Mouse (Mus musculus) retina, postnatal 7 days (tissue): ENCODE results near the gene Col5a1.

ENCODE experiments used
- DNase-seq: peaks from one replicate; pipeline ENCODE4 v3.0.0-alpha.2; 2012; ENCODE audit warnings: low read depth, low spot score

Col5a1 gene

DNA sequence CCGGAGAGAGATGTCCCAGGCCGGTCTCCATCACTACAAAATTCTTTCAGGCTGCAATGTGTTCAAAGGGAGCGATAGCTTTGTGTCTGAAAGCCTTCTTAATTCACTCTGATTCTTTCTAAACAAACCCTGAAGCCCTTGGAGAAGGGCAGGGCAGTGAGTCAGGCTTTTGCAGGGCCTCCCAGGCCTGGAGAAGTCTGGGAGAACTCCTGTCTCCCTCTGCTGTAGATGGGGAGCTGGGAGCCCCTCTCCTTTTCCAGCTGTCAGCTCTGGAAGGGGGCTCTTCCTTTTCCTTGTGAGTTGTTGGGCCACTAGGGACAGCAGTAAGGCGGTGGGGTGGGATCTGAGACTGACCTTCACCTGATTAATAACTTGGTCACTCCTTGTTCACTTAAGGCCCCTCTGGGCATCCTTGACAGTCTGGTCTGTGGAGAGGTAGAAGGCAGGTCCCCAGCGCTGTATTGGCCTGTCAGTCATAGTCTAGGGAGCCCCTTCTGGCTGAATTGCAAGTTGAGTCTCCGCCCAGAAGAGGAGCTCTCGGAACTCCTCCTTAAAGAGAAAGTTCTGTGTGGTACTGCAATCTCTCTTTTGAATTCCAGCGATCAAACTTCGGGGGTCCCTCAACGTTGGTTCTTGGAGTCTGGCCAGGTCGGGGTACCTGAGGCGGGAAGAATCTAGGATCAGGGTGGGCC lies 623 bp upstream of the Col5a1 start:
- no peak for DNase-seq

GRCm38 (mm10) chr2:27886608-27887460 lies 609 bp downstream of the Col5a1 start:
- DNase-seq, result no peak

DNA sequence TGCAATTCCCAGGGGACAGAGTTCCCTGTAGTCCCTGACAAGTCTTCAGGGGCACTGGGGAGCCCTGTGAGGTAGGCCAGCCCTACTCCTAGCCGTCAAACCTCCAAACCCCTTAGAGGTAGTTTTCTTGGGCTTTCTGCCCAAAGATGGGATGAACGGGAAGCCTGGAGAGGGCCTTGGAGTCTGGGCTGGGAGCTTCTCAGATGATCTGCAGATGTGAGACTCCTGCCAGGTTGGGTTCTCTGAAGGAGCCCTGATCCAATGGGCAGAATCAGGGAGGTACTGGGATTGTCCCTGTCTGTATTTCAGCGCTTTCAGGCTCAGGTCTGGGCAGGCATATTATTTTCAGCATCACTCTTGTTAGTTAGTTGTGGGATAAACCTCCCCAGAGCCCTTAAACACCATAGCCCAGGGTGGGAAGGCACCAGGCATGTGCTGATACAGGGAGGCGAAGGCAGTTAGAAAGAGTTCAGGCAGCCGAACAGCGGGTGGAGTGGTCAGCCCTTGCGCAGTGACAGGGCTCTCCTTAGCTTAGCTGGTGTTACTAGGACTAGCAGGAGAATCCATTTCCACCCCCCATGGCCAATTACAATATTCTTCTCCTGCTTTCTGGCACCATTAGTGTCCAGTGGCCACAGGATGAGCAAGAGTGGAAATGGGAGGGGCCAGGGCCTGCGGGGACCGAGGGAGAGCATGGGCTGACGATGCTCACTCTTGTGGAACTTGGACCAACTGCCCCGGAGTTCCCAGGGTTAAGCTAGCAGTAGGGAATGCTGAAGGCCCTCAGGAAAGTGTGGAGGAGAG lies 1.4 kb downstream of the Col5a1 start:
- DNase-seq, result no peak

- no peak for DNase-seq
Observed at GRCm38 (mm10) chr2:27888603-27889545, 2.6 kb downstream of the Col5a1 start.

DNA sequence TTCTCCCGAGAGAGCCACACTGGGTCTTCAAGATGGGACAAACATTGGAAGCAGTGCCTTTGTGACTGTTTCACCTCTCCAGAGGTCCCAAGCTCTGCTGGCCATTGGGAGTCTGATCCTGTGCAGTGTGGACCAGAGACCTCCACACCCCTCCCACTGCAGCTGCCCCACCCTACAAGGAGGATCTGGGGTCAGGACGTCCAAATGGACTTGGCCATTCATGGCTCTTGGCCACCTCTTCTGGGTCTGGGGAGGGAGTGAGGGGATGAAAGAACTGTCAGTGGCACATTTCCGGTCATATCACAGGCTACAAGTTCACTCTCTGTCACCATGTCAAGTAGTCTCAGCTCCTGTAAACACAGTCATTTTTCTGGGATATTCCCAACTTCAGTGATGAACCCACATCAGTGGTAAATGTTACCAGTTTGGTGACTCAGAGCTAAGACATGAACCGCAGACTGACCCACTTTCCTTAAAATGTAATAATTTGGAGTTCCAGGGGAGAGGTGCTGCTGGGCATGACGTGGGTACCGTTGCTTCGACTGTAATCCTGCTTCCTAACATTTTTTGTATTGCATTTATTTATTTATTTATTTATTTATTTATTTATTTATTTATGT lies 5.8 kb downstream of the Col5a1 start:
- no peak for DNase-seq

DNA sequence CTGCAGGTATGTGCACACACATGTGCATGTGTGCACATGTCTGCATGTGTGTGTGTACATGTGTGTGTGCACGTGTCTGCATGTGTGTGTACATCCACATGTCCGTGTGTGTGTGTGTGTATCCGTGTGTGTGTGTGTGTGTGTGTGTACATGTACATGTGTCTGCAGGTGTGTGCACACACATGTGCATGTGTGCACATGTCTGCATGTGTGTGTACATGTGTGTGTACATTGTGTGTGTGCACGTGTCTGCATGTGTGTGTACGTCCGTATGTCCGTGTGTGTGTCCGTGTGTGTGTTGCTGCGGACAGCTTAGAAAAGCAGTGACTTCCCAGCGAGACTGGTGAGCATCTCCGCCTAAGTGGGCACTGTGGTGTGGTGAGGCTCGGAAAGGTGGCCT lies 6.8 kb downstream of the Col5a1 start:
- DNase-seq, result no peak

- DNase-seq, result no peak
Observed at GRCm38 (mm10) chr2:27894986-27895385, 8.8 kb downstream of the Col5a1 start.

DNA sequence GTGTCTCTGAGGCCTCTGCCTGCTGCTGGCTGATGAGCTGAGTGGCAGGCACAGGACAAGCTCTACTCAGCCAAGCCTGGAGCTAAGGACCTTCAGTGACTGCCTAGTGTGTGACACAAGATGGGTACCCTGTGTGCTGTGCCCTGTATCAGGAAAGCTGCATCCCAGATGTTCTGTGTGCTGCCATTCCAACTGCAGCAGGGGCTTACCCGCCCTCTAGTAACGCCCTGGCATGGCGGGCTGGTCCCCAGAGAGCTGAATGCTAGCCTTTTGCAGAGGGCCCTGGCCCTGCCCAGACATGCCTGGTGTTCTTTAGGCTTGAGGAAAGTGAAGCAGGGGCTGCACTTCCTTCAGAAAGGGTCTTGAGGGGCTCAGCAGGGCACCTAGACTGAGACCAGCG lies 9.4 kb downstream of the Col5a1 start:
- no peak for DNase-seq

GRCm38 (mm10) chr2:27897161-27897560 lies 10.9 kb downstream of the Col5a1 start:
- DNase-seq, result no peak

DNA sequence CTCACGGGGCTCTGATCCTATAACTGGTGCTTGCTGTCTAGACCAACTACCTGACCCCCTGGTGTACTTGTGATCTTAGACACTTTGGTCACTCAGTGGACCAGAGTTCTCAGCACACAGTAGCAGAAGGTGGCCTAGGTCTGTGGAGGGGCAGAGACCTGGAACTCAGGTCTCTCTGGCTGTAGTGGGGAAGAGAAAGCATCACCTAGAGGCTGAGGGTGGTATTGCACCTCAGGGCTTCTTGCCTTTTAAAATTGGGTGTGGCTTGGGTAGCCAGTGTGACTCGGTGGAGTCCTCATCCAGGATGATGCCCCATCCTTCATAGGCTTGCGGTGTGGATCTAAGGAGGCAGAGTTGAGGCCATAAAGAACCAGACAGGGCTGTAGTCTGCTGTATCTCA lies 13.7 kb downstream of the Col5a1 start:
- no peak for DNase-seq

GRCm38 (mm10) chr2:27901076-27901475 lies 14.9 kb downstream of the Col5a1 start:
- no peak for DNase-seq

DNA sequence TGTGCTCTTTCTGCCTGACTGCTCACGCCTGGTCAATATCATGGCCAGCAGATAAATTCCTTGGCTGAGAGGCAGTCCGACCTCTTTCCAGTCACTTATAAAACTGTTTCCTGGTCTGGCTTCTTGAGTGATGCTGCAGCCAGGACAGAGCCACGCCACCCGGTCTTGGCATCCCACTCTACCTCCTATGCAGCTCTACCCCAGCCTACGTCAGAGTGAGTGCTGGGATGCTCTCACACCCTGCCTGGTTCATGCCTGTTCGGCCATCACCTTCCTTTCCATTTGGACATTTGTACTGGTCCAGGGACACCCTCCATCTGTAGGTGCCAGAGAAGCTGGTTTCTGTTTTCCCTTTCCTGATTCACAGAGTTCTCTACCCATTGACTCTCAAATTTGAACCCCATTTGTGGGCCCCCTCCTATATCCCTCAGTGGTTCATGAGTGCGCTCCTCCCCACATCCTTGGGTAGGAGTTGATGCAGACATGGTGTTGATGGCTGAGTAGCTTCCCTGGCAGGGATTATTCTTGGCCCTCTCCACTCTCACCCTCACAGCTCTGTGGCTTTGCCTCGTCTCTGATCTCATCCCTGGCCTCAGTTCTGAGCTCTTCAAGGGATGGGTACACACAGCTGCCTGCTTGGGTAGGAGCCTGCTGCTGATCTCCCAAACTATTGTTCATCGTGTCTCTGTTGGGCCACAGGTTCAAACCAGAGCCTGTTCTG lies 15.5 kb downstream of the Col5a1 start:
- no peak for DNase-seq

GRCm38 (mm10) chr2:27902318-27902717 lies 16.1 kb downstream of the Col5a1 start:
- DNase-seq, result no peak

GRCm38 (mm10) chr2:27905411-27905810 lies 19.2 kb downstream of the Col5a1 start:
- no peak for DNase-seq

DNA sequence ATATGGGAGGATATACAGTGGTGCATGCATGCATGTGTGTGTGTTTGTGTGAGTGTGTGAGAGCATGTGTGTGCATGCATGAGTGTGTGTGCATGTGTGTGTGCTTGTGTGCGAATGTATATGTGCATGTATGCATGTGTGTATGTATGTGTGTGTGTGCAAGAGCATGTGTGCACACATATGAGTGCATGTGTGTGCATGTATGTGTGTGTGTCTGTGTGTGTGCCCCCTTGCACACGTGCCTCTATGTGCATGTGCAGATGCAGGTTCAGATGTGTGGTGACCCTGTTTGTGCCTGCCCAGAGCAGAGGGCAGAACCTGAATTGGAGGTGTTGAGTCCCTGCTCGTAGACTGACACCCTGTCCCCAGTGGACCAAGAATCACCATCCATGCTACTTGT lies 24.3 kb downstream of the Col5a1 start:
- DNase-seq, result no peak

DNA sequence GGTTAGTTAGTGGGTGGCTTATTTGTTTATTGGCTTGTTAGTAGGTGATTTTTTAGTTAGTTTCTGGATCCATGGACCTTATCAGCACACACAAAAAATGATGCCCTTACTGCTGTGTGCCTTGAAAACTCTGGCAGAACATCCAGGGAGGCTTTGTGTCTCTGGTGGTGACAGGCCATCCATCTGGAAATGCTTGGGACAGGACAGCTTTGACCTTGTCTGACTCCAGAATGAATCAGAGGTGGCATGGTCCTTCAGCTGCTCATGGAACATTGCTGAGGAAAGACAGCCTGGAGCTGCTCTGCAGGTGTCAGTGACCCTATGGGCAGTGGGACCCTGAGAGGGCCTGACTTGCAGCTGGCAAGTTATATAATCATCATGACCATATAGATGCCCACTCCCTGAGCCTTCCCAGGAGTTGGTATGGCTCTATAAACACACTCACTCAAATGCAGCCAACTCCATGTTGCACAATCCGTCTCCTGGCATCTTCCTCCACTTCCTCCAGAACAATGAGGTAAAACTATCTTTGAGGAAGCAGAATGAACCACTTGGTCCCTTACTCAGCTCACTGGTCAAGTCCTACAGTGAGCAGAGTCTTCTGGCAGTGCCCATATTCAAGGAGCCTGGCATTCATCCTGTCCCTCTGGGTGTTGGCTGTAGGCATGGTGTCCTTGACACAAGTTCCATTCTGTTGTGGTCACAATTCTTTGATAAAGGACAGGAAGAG lies 26.5 kb downstream of the Col5a1 start:
- no peak for DNase-seq

DNA sequence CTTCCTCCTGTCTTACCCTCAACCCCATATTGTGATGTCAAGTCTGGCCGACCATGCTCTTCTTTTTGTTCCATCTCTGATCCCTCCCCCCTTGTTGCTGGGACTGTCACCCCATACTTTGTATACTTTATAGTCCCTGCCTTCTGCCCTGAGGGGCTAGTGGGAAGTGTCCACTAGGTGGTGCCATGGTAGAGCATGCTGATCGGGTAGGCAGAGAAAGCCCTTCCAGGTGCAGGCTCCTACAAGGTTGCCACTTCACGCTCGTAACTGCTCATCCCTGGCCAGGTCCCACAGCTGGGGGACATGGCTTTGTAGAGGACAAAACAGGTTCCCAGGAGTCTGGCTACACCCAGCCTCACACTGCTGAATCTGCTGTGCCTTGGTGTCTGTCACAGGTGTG lies 29.5 kb downstream of the Col5a1 start:
- DNase-seq, result no peak

- DNase-seq, result no peak
Observed at GRCm38 (mm10) chr2:27916316-27916715, 30.1 kb downstream of the Col5a1 start.

- DNase-seq, result no peak
Observed at GRCm38 (mm10) chr2:27917177-27917576, 31.0 kb downstream of the Col5a1 start.
